Mouse (Mus musculus): ENCODE results near the gene Serpinf2.

DNA sequence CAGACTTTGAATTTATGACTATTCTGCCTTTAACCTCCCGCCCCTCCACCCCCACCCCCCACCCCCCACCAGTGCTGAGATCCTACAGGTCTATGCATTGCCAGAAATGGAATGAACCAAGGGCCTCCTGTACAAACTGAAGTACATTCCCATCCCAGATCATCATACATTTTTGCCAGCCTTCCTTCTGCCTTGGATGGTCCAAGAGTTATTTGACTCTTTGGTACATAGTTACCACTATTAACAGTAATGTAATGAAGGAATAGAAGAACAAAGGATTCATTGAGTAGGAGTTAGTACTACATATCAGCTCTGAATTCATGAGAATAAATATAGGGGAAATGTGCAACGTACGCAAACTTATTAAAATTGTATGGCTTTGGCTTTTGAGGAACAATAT, 46.8 kb upstream of the Serpinf2 start:
- TF ChIP-seq TAL1 (IDR thresholded peaks at IDR 0.05; ENCODE audit: low read length) (no peak), GATA1 (IDR thresholded peaks at IDR 0.05; ENCODE audit: low read length) (no peak)

Measured in erythroblast, embryonic 14.5 days (primary cell).